27 mouse cellular contexts compared by ENCODE assay signal in the genomic region with DNA sequence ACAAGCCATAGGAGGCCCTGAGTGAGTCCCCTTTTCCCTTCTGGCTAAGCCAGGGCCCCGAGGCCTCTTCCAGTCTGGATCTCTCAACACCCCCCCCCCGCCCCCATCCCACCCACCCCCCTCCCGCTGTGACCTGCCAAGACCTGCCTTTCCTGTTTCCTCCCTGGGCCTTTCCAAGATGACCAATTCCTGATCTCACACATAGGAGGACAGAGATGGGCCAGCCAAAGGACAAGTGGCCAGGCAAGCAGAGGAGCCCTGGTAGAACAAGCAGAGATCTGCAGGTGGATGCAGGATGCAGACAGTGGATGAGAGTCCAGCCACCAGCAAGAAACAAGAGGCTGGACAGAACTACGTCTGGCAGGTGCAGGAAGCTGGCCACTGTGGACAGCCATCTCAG. TPM values are rescaled to one million over a fixed set of nuclear protein-coding genes. Genes with fewer than 3 reads are reported as not detected.
A peak's percentile ranks its signal among the peaks of the same experiment; 100 is the strongest.
DNase-seq lines count a peak whose midpoint lies in the region; ATAC-seq and TF ChIP-seq lines count a peak whose summit lies in the region.
"Had no signal": no experiment of that assay in that cellular context is flagged by ENCODE, and none has a peak within 500 bp of the region (broad histone marks: within the 10 kb centered on the region; RNA-seq: fewer than 3 reads in every experiment).

No protein-coding gene starts in this region.

- no peak for ATAC-seq in heart, embryonic 12.5 days (ENCODE audit: insufficient number of reproducible peaks, low FRiP score)
- ATAC-seq: forebrain, embryonic 15.5 days; intestine, embryonic 16.5 days; Patski had no signal

- TF ChIP-seq EP300 in heart, adult 2 months (IDR thresholded peaks at IDR 0.05; ENCODE audit: insufficient read depth, low read depth, low read length) = no peak

- no peak overlapping the region for H3K4me2 ChIP-seq in heart, embryonic 12.5 days
- H3K4me2 ChIP-seq: embryonic facial prominence, embryonic 12.5 days; forebrain, embryonic 15.5 days; heart, embryonic 13.5 days; hindbrain, embryonic 12.5 days; liver, embryonic 11.5 days; lung, embryonic 15.5 days; midbrain, embryonic 12.5 days; neural tube, embryonic 13.5 days had no signal

- no peaks in the 10 kb centered on the region for H3K27me3 ChIP-seq in heart, adult 2 months (ENCODE audit: control insufficient read depth, insufficient read depth, low read length)
- H3K27me3 ChIP-seq in heart, embryonic 12.5 days (replicated peaks) = peaks cover 13% of the 10 kb centered on the region; the same call in 1 of the 2 replicates
- no peaks in the 10 kb centered on the region for H3K27me3 ChIP-seq in limb, embryonic 10.5 days (ENCODE audit: low read depth, poor library complexity, severe bottlenecking)
- H3K27me3 ChIP-seq: embryonic facial prominence, embryonic 12.5 days; lung, embryonic 15.5 days; Patski had no signal

- peak in 1 of 2 experiments; percentile 36 for DNase-seq in heart, adult 2 months
- DNase-seq in heart, postnatal 25 days (ENCODE audit: low spot score) = no peak
- peak; percentile 65 for DNase-seq in kidney, postnatal 10 days
- no peak for DNase-seq in kidney, adult 18-20 months
- no peak for DNase-seq in limb, embryonic 10.5 days (ENCODE audit: low spot score)
- DNase-seq in T-cell, adult 2 months (ENCODE audit: low spot score) = no peak
- DNase-seq: adrenal gland, postnatal 14 days; cerebellum, adult 11 months; cerebellum, adult 9-10 months; cerebellum, postnatal 36 days; layer of hippocampus, postnatal 36 days; lung, postnatal 4 days; right cerebral cortex, postnatal 4 days; thymus, adult 2 months; thymus, postnatal 36 days had no signal

- H3K27ac ChIP-seq in heart, adult 2 months = peak overlapping the region; percentile 38
- H3K27ac ChIP-seq in heart, embryonic 12.5 days (ENCODE audit: poor library complexity, severe bottlenecking) = no peak overlapping the region
- H3K27ac ChIP-seq in limb, embryonic 10.5 days = peak overlapping the region; percentile 98
- H3K27ac ChIP-seq: forebrain, embryonic 15.5 days; hindbrain, embryonic 12.5 days; lung, embryonic 15.5 days; midbrain, embryonic 12.5 days; neural tube, embryonic 13.5 days had no signal

- no peak overlapping the region for H3K9ac ChIP-seq in heart, adult 2 months (ENCODE audit: low read depth, low read length)
- H3K9ac ChIP-seq in heart, embryonic 12.5 days = 0 out of 2 replicates have a peak overlapping the region, but pooled peaks have one; percentile 6
- H3K9ac ChIP-seq: embryonic facial prominence, embryonic 12.5 days; forebrain, embryonic 15.5 days; heart, embryonic 13.5 days; hindbrain, embryonic 12.5 days; lung, embryonic 15.5 days; midbrain, embryonic 12.5 days; neural tube, embryonic 13.5 days had no signal

- WGBS in heart, adult 2 months = 25% methylated on average over 4 of the region's 4 CpGs
- 29% methylated on average over 4 of the region's 4 CpGs for WGBS in heart, embryonic 12.5 days
- 49% methylated on average over 4 of the region's 4 CpGs for WGBS in limb, embryonic 10.5 days

- H3K9me3 ChIP-seq in heart, embryonic 12.5 days (replicated peaks) = peaks cover 7% of the 10 kb centered on the region; the same call in 1 of the 2 replicates
- no peaks in the 10 kb centered on the region for H3K9me3 ChIP-seq in limb, embryonic 10.5 days (replicated peaks)
- H3K9me3 ChIP-seq: embryonic facial prominence, embryonic 12.5 days; forebrain, embryonic 15.5 days; heart, embryonic 13.5 days; hindbrain, embryonic 12.5 days; lung, embryonic 15.5 days; midbrain, embryonic 12.5 days; neural tube, embryonic 13.5 days had no signal

- TF ChIP-seq POLR2A in heart, adult 2 months (IDR thresholded peaks at IDR 0.05; ENCODE audit: insufficient read depth, low read depth, low read length) = no peak

- no peaks in the 10 kb centered on the region for H3K79me2 ChIP-seq in heart, adult 2 months (replicated peaks; ENCODE audit: control insufficient read depth, insufficient read depth, low read length)

- H3K36me3 ChIP-seq in heart, adult 2 months (ENCODE audit: control insufficient read depth, insufficient read depth, low read length) = no peaks in the 10 kb centered on the region; the same call in 1 of the 2 replicates
- no peaks in the 10 kb centered on the region for H3K36me3 ChIP-seq in heart, embryonic 12.5 days
- peaks cover 19% of the 10 kb centered on the region for H3K36me3 ChIP-seq in limb, embryonic 10.5 days
- H3K36me3 ChIP-seq: forebrain, embryonic 15.5 days had no signal

- TF ChIP-seq CTCF in heart, adult 2 months (IDR thresholded peaks at IDR 0.05) = peak; percentile 47

- H3K4me1 ChIP-seq in heart, adult 2 months (ENCODE audit: control insufficient read depth, insufficient read depth, low read length) = peaks cover 18% of the 10 kb centered on the region
- peaks cover 38% of the 10 kb centered on the region for H3K4me1 ChIP-seq in heart, embryonic 12.5 days (replicated peaks)
- H3K4me1 ChIP-seq in limb, embryonic 10.5 days = peaks cover 60% of the 10 kb centered on the region

- H3K4me3 ChIP-seq in heart, adult 2 months = no peak overlapping the region
- H3K4me3 ChIP-seq in heart, embryonic 12.5 days = no peak overlapping the region
- H3K4me3 ChIP-seq in limb, embryonic 10.5 days = no peak overlapping the region
- H3K4me3 ChIP-seq: embryonic facial prominence, embryonic 12.5 days; forebrain, embryonic 15.5 days; heart, embryonic 13.5 days; hindbrain, embryonic 12.5 days; lung, embryonic 15.5 days; megakaryocyte, embryonic 14.5 days; midbrain, embryonic 12.5 days; neural tube, embryonic 13.5 days had no signal

- intact Hi-C loops in heart, adult 2 months (cut with DNase I) = no loop called here
- intact Hi-C loops in heart, postnatal 25 days (cut with DNase I) = loop anchor here (5.0 kb wide), 1 partner anchor 33 kb away; no protein-coding TSS in a partner anchor

RNA-seq across cellular contexts. Expression of a gene that starts 2.1 kb away (rescaled TPM):
- 10 to 100 TPM in 1 of 2 experiments, 1 to 10 TPM in 1; 9.5 to 11.9 TPM for total RNA-seq in heart, adult 2 months (2021)
- polyA plus RNA-seq in heart, adult 2 months (2012; rRNA removed) = 15.2 and 19.7 TPM in 2 replicates
- total RNA-seq in heart, postnatal 25 days (2021) = 10 to 100 TPM; 15.2 to 17.6 TPM
- polyA plus RNA-seq in heart, embryonic 12.5 days (2016; fragmentation: Nextera tagmentation; extraction: Ambion mirVana) = 30.6 and 31.2 TPM in 2 replicates
- polyA plus RNA-seq in limb, embryonic 10.5 days (2016; fragmentation: Nextera tagmentation; extraction: Ambion mirVana) = 72.7 and 82.2 TPM in 2 replicates

RNA-seq across cellular contexts. Expression of a gene that starts 17.9 kb away (rescaled TPM):
- 1 to 10 TPM; 1.5 to 2.7 TPM for total RNA-seq in heart, adult 2 months (2021)
- polyA plus RNA-seq in heart, adult 2 months (2012; rRNA removed) = 1.9 and 2.0 TPM in 2 replicates
- total RNA-seq in heart, postnatal 25 days (2021) = 1 to 10 TPM; 1.9 to 3.1 TPM
- polyA plus RNA-seq in heart, embryonic 12.5 days (2016; fragmentation: Nextera tagmentation; extraction: Ambion mirVana) = 2.7 and 3.6 TPM in 2 replicates
- 2.9 and 4.7 TPM in 2 replicates for polyA plus RNA-seq in limb, embryonic 10.5 days (2016; fragmentation: Nextera tagmentation; extraction: Ambion mirVana)

RNA-seq across cellular contexts. Expression of a gene that starts 41.6 kb away (rescaled TPM):
- 10 to 100 TPM; 41.6 to 53.8 TPM for total RNA-seq in heart, adult 2 months (2021)
- 36.3 and 36.7 TPM in 2 replicates for polyA plus RNA-seq in heart, adult 2 months (2012; rRNA removed)
- 10 to 100 TPM; 37.6 to 38.7 TPM for total RNA-seq in heart, postnatal 25 days (2021)
- polyA plus RNA-seq in heart, embryonic 12.5 days (2016; fragmentation: Nextera tagmentation; extraction: Ambion mirVana) = 35.0 and 35.2 TPM in 2 replicates
- polyA plus RNA-seq in limb, embryonic 10.5 days (2016; fragmentation: Nextera tagmentation; extraction: Ambion mirVana) = 48.2 and 52.1 TPM in 2 replicates

RNA-seq across cellular contexts. Expression of a gene that starts 49.0 kb away (rescaled TPM):
- total RNA-seq in heart, adult 2 months (2021) = 10 to 100 TPM; 17.0 to 18.9 TPM
- polyA plus RNA-seq in heart, adult 2 months (2012; rRNA removed) = 33.1 and 33.8 TPM in 2 replicates
- 10 to 100 TPM; 10.7 to 12.1 TPM for total RNA-seq in heart, postnatal 25 days (2021)
- polyA plus RNA-seq in heart, embryonic 12.5 days (2016; fragmentation: Nextera tagmentation; extraction: Ambion mirVana) = 36.3 and 41.2 TPM in 2 replicates
- 41.3 and 48.0 TPM in 2 replicates for polyA plus RNA-seq in limb, embryonic 10.5 days (2016; fragmentation: Nextera tagmentation; extraction: Ambion mirVana)

RNA-seq across cellular contexts. Expression of a gene that starts 57.2 kb away (rescaled TPM):
- 100 to 1,000 TPM; 100 to 118 TPM for total RNA-seq in heart, adult 2 months (2021)
- 37.9 and 61.4 TPM in 2 replicates for polyA plus RNA-seq in heart, adult 2 months (2012; rRNA removed)
- 100 to 1,000 TPM; 108 to 111 TPM for total RNA-seq in heart, postnatal 25 days (2021)
- 177 and 191 TPM in 2 replicates for polyA plus RNA-seq in heart, embryonic 12.5 days (2016; fragmentation: Nextera tagmentation; extraction: Ambion mirVana)
- polyA plus RNA-seq in limb, embryonic 10.5 days (2016; fragmentation: Nextera tagmentation; extraction: Ambion mirVana) = 263 and 287 TPM in 2 replicates
